Mouse (Mus musculus) kidney, postnatal 4 days (tissue): Measurements from ENCODE around the gene Rdh7.
"Not testable (repeated sequence)": the region's sequence is repeated elsewhere in the genome, so short reads cannot be mapped to it uniquely, and the experiment has no call there.

ENCODE experiments used
- DNase-seq, 2 experiments: peaks; one replicate each; pipeline ENCODE4 v3.0.0; 2021; ENCODE audit warnings: mixed read lengths in 2 of 2

Rdh7 gene

GRCm38 (mm10) chr10:127893163-127894022, 4.8 kb upstream of the Rdh7 start:
- peak; percentile 31 to 61 for DNase-seq

GRCm38 (mm10) chr10:127891481-127891880, 2.9 kb upstream of the Rdh7 start:
- DNase-seq: no peak

GRCm38 (mm10) chr10:127886971-127887370, 1.6 kb downstream of the Rdh7 start:
- peak in 1 of 2 experiments; percentile 24 for DNase-seq

GRCm38 (mm10) chr10:127886551-127886950, 2.1 kb downstream of the Rdh7 start:
- no peak for DNase-seq

- DNase-seq: no peak
Measured at GRCm38 (mm10) chr10:127881041-127881440, 7.6 kb downstream of the Rdh7 start.

- peak; percentile 19 to 36 for DNase-seq
Measured at GRCm38 (mm10) chr10:127879155-127879688, 9.4 kb downstream of the Rdh7 start.

GRCm38 (mm10) chr10:127878262-127879057, 10.2 kb downstream of the Rdh7 start:
- DNase-seq: no peak

GRCm38 (mm10) chr10:127877681-127878080, 10.9 kb downstream of the Rdh7 start:
- DNase-seq: peak; percentile 81 to 88

GRCm38 (mm10) chr10:127872484-127872883, 16.1 kb downstream of the Rdh7 start:
- peak in 1 of 2 experiments; percentile 28 for DNase-seq

- no peak for DNase-seq
Measured at GRCm38 (mm10) chr10:127866232-127866631, 22.4 kb downstream of the Rdh7 start, which contains the start of gene Rdh16f2. Gene Rdh16f2 (plus strand): TSS chr10:127866474.

GRCm38 (mm10) chr10:127864931-127865330, 23.7 kb downstream of the Rdh7 start:
- peak; percentile 23 to 50 for DNase-seq

GRCm38 (mm10) chr10:127856376-127856775, 32.2 kb downstream of the Rdh7 start:
- no peak for DNase-seq

- DNase-seq: no peak
Measured at GRCm38 (mm10) chr10:127849628-127850027, 39.0 kb downstream of the Rdh7 start, which contains the start of gene Rdh19. Gene Rdh19 (plus strand): TSS chr10:127849928.

GRCm38 (mm10) chr10:127848089-127848488, 40.5 kb downstream of the Rdh7 start:
- DNase-seq: peak; percentile 61 to 74

- DNase-seq: not testable (repeated sequence)
Measured at GRCm38 (mm10) chr10:127845945-127846344, 42.7 kb downstream of the Rdh7 start.

GRCm38 (mm10) chr10:127840776-127841175, 47.8 kb downstream of the Rdh7 start:
- no peak for DNase-seq

GRCm38 (mm10) chr10:127838539-127838938, 50.1 kb downstream of the Rdh7 start:
- no peak for DNase-seq

- DNase-seq: not testable (repeated sequence)
Measured at GRCm38 (mm10) chr10:127837793-127838192, 50.8 kb downstream of the Rdh7 start.

GRCm38 (mm10) chr10:127835292-127835691, 53.3 kb downstream of the Rdh7 start:
- DNase-seq: peak; percentile 23 to 33

- not testable (repeated sequence) for DNase-seq
Measured at GRCm38 (mm10) chr10:127834186-127834585, 54.4 kb downstream of the Rdh7 start.
